Mouse (Mus musculus): Measurements from ENCODE around the gene Ptpn9. TPM values are rescaled to one million over a fixed set of nuclear protein-coding genes. Genes with fewer than 3 reads are reported as not detected.
A peak's percentile ranks its signal among the peaks of the same experiment; 100 is the strongest.
"Not testable (repeated sequence)": the region's sequence is repeated elsewhere in the genome, so short reads cannot be mapped to it uniquely, and the experiment has no call there.

The Ptpn9 gene
- total RNA-seq (2021) = 10 to 100 TPM; 47.7 to 53.8 TPM
- long read RNA-seq, experiment 1, full-length matches to known transcripts = 26 of 37 reads
- long read RNA-seq, experiment 1, partial matches to known transcripts = 6 of 37 reads
- long read RNA-seq, experiment 1, other reads (novel, unspliced or antisense) = 5 of 37 reads
- long read RNA-seq, experiment 2, full-length matches to known transcripts = 8 of 10 reads
- long read RNA-seq, experiment 2, partial matches to known transcripts = 1 of 10 reads
- long read RNA-seq, experiment 2, other reads (novel, unspliced or antisense) = 1 of 10 reads

DNA sequence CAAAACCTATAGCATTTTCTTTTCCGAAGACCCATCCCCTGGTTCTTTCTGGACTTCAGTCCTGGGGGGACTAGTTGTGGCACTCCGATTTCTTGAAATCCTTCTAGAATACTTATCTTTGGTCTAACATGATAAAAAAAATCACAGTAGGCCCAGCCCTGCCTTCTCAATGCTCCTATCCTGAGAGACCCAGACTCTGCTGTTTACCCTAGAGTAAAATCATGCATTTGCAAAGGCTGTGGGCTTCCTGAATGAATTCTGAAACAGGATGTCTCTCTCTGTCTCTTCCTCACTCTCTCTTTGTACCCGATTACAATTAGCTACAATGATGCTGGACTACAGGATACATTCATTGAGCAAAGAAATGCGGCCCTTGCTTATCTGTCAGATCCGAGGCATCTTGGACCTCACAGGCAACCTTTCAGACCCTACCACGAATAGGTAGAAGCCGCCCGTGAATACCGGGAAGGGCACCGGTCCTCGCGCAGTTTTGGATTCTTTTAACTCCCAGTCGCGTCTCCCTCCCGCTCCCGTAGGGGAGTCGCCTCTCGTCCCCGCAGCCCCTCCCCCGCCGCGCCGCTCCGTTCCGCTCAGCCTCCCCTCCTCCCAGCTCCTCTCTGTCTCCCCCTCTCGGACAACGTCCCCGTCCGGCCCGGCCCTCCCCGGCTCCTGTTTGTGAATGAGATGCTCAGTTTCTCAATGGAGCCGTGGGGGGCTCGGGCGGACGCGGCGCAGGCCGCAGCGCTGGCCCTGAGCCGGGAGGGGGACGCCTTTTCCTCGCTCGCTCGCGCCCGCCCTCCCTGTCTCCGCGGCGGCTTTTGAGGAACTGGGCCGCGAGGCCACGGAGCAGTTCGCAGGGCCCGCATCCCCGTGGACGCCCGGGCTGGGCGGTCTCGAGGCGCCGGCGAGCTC lies at the start of gene Ptpn9:
TSS of gene Ptpn9 (plus strand) at position 638 of the 912 bp plus-strand sequence.
- DNase-seq = peak; percentile 95 to 98

DNA sequence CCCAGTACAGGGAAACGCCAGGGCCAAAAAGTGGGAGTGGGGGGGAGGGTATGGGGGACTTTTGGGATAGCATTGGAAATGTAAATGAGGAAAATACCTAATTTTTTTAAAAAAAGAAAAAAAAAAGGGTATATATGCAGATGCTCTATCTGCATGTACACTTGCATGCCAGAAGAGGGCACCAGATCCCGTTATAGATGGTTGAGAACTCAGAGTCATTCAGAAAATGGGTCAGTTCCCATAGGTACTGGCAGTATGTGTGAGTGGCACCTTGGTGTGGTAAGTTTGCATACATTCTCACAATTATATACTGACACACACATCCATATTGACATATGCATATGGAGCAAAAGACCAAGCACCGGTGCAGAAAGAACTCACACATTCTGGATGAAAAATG lies 47.2 kb upstream of the Ptpn9 start:
- DNase-seq = peak; percentile 51 to 68

DNA sequence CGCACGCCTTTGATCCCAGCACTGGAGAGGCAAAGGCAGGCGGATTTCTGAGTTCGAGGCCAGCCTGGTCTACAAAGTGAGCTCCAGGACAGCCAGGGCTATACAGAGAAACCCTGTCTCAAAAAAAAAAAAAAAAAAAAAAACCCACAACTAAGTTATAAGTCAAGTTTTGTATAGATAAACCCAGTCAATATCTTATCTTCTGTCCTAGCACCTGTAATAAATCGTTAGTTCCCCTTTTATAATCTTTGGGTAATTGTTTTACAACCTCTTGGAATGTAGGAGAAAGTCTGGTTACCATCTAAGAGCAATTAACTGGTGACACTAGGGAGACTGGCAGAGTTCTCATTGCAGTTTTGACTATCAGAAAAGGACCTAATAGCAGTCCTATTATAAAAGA lies 46.0 kb upstream of the Ptpn9 start:
- not testable (repeated sequence) for DNase-seq

DNA sequence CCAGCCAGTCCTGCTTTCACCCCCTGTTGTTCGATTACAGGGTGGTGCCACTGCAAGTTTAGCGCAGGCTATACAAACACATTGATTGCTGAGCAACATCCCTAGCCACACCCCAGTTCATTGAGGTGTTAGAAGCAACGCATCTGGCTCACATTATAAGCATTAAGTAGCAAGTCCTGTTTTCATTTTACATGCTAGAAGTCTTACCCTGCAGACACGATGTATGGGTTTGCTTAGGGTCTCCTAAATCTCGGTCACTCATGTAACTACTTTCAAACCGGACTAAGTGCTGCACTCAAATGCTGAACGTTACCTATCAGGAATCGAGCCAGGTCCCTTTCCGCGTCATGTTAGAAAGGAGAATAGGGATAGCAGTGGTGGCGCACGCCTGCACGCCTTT lies 45.0 kb upstream of the Ptpn9 start:
- no peak for DNase-seq

DNA sequence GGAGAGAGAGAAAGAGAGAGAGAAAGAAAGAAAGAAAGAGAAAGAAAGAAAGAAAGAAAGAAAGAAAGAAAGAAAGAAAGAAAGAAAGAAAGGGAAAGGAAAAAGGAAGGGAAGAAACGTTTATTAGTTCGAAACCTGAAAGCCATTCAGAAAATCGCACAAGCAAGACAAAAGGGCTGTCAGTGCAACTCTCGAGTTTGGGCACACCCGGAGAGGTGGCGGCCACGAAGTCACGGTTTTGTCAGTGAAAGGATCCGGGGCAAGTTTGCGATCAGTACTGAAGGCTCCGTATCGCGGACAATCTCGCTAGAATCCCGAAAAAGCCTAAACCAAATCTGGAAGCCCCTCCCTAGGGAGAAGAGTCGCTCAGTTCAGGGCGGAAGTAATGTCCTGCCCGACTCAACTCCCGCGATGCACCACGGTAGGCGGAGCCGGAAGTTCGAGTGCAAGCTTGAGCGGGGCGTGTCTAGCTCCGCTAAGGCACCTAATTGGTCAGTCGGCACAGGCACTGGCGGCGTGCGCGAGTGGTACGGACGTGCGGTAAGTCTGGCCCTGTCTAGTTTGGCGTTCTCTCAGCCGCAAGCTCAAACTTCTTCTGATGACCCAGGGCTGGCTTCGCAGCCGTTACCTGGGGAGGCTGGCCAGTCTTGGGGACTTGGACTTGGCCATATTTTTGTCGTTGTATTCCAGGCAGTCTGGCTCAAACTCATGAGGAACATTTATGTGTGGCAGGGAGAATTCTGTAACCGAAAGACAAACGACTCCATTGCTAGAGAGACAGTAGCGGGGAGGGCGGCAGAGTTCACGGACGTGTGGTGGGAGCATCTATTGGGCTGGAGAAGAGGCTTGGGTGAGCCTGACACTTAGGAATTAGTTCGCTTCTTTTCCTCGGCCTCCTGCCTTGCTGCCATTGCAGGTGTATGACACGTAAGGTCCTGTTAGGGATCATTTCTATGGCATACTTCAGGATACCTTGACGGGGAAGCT lies 44.0 kb upstream of the Ptpn9 start, which contains the start of gene Snupn:
TSS of gene Snupn (plus strand) at position 465 of the 987 bp plus-strand sequence.
- DNase-seq = peak; percentile 98 to 99

DNA sequence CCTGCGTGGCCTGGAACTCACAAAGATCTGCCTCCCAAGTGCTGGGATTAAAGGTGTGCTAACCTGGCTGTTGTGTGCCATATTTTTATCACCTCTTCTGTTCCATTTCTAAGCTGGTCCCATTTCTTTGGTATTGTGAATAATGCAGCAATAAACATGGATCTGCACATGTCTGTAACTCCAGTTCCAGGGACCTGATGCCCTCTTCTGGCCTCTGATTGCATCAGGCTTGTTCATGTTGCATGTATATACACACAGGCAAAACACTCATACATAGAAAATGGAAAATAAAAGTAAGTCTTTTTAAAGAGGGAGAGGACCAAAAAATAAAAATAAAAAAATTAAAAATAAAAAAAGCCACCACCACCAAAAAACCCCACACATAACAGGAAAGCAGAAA lies 41.2 kb upstream of the Ptpn9 start:
- no peak for DNase-seq

DNA sequence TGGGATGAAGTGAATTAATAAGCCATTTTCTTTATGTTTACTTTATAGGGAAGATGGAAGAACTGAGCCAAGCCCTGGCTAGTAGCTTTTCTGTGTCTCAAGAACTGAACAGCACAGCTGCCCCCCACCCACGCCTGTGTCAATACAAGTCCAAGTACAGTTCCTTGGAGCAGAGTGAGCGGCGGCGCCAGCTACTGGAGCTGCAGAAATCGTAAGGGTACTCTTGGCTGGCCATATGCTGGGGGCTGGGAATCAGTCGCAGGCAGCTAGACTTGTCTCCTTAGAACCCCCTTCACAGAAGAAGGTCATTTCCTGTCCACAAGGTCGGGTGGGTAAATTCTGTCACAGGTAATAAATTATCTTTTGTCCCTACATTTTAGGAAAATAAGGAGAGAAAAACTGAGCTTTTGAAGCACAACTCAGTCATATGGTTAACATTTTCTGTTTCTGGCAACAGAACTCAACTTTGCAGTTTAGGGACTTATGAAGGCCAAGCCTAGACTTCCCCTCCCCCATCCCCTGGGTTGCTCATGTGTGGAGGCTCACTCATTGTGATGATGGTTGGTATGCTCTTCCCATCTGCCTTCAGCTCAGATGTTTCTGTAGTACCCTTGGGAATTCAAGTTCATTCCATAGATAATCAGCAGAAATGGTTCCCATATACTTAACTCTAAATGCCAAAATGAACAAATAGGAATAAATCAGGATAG lies 37.6 kb upstream of the Ptpn9 start:
- peak; percentile 20 to 44 for DNase-seq

DNA sequence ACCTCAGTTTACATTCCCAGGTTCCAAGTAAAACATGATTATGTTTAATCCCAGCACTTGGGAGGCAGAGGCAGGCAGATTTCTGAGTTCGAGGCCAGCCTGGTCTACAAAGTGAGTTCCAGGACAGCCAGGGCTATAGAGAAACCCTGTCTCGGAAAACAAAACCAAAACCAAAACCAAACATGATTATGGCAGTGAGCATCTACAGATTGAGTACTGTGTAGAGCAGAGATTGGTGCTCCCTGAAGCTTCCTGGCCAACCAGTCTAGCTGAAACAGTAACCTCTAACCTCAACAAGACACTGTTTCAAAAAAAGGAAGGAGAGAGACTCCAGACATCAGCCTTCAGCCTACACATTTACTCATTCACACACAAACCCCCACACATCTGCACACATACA lies 36.0 kb upstream of the Ptpn9 start:
- no peak for DNase-seq

DNA sequence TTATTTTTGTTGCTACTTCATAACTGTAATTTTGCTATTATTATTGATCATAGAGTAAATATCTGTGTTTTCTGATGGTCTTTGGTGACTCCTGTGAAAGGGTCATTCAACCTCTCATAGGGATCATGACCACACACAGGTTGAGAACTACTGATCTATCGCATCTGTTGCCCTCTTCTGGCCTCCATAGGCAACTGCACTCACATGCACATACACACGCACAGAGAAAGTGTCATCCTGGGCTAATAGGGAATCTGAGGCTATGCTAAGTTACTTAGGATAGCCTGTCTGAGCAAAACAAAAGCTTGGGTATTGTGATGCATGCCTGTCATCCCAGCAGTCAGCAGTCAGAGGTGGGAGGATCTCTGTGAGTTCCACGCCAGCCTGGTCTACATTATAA lies 33.1 kb upstream of the Ptpn9 start:
- no peak for DNase-seq

DNA sequence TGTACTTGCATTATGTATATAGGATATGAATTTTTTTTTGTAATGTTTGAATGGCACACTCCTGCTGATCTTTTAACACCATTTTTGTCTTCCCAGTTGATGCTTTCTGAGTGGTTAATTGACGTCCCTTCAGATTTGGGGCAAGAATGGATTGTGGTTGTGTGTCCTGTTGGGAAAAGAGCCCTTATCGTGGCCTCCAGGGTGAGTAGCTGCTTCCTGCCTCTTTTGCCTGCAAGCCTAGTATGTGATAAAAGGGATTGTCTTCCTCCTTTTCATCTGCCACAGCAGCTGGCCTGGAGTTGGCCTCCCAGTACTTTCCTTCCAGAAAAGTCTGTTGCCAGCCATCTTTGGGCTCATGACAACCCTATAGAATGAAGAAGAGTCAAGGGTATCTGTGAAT lies 24.6 kb upstream of the Ptpn9 start:
- DNase-seq = no peak

DNA sequence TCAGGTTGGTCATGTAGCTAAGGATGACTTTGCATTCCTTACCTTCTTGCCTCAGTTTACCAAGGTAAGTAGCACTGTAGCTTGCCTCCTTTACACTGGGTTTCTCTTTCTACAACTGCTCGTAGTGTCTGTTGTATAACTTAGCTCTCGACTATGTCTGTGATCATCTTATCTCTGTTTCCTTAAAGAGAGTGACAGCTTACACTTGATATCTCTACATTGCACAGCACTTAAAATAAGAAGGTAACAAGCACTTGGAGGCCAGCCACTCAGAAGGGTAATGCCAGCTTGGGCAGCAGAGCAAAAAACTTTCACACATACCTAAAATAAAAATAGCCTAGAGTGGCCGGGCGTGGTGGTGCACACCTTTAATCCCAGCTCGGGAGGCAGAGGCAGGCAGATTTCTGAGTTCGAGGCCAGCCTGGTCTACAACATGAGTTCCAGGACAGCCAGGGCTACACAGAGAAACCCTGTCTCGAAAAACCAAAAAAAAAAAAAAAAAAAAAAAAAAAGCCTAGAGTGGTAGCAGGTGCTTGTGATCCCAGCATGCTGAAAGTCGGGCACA lies 20.7 kb upstream of the Ptpn9 start:
- no peak for DNase-seq

DNA sequence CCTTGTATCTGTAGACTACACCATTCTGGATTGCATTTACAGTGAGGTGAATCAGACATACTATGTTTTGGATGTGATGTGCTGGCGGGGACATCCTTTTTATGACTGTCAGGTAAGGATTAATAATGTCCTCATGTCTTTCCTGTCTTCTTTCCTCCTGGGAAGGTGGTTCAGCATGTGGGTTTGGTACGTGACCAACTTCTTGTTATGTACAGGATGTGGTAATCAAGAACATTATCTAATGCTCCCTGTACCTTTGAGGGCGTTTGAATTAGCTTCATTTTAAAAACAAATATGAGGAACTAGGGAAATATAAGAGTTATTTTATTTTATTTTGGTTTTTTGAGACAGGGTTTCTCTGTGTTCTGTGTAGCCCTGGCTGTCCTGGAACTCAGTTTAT lies 19.5 kb upstream of the Ptpn9 start:
- no peak for DNase-seq

DNA sequence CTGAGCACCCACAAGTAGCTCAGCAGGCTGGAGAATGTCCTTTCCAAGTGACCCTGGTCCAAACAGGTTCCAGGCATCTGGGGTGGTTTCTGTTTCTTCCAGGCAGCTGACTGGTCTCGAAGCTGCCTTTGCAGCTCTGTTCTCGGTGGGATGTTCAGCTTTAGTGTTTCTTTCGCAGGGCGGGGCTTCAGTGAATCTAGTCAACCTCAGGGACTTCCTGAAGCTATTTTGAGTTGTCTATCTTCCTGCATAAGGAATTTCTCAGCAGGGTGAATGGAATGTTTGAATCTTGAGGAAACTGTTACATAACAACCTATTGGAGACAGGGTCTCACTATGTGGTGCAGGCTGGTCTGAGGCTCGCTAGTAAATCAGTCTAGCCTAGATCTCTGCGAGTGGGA lies 14.5 kb upstream of the Ptpn9 start:
- no peak for DNase-seq

DNA sequence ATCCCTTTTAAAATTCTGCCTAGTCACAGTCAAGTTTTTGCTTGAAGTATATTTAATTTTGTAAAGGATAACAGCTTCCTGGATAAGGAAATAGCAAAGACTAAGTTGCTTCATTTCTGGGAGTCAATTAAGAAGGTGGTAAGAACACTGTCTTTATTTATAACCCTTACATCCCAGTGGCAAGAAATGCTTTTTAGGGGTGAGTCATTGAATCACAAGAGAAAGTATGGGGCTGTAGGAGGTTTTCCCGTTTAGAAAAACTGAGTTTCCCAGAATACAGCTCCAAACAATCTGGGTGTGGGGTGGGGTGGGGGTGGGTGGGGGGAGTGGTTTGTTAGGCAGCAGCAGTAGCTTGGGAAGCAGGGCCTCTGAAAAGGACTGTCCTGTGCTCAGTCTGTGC lies 13.2 kb upstream of the Ptpn9 start:
- DNase-seq = no peak

DNA sequence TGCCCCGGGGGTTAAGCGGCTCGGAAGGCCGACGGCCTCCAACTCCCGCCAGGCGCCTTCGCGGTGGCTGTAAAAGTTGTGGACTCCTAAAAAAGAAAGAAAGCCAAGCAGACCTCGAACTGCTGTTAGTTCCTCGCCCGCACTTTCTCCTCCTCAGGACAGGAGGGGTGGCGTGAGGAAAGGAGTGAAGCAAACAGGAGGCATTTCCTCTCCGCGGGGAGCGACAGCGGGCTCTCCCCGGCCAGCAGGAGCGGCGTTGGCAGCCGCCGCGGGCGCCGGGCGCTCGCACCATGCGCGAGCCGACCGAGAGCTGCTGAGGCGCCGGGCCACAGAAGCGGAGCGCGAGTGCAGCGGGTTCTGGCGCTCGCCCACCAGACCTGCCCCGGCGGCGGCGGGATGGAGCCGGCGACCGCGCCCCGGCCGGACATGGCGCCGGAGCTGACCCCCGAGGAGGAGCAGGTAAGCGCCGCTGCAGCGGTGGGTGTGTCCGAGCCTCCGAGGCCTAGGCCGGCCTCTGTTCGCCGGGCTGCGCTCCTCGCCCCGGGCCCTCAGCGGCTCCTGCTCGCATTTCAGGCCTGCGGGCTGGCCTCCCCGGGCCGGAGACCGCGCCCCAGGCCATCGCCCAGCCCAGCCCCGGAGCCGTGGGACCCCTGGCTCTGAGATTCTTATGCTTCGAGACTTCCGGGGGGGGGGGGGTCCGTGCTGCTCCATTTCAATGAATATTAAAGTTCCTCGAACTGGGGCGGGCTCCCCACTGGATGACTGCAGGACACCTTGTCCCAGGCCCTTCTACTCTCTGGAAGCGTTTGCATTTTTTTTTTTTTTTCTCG lies 690 bp downstream of the Ptpn9 start:
- DNase-seq = peak; percentile 74 to 79

DNA sequence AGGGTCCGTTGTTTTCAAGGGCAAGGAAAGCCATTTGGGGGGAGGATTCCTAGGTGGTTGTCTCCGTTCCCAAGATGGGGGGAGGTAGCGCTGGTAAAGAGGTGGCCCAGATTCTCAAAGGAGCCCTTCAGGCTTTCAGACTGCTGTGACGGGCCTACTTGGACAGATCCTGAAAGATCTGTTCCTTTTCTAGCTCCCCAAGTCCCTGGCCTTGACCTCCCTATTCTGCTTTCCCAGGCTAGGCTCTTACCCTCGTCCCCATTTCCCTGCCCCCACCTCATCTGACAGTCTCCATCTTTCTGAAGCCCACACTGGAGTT lies 1.3 kb downstream of the Ptpn9 start:
- peak; percentile 40 to 59 for DNase-seq

DNA sequence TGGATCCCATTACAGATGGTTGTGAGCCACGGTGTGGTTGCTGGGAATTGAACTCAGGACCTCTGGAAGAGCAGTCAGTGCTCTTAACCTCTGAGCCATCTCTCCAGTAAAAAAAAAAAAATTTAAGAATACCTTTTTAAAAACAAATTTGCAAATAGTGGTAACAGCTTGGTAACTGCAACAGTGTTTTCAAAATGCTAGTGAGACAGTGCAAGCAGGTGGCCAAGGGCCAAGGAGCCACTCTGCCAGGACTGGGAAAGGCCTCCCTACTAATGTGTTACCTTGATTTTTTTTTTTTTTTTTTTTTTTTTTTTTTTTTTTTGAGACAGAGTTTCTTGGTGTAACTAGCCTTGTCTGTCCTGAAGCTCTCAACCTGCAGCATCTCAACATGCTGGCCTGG lies 2.5 kb downstream of the Ptpn9 start:
- peak; percentile 69 for DNase-seq

DNA sequence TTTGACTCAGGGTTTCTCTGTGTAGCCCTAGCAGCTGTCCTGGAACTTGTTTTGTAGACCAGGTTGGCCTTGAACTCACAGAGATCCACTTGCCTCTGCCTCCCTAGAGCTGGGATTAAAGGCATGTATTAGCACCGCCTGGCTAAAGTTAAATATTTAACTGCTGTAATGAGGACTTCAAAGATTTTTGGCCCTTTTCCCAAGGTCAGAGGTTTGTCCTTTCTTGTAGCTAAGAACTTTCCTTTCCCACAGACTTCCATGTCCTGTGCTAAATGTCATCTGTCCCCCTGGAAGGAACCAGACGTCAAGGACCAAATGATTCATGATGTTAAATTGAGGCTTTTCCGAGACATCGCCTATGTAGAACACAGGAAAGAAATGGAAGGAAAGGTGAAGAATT lies 8.3 kb downstream of the Ptpn9 start:
- peak; percentile 5 to 62 for DNase-seq

DNA sequence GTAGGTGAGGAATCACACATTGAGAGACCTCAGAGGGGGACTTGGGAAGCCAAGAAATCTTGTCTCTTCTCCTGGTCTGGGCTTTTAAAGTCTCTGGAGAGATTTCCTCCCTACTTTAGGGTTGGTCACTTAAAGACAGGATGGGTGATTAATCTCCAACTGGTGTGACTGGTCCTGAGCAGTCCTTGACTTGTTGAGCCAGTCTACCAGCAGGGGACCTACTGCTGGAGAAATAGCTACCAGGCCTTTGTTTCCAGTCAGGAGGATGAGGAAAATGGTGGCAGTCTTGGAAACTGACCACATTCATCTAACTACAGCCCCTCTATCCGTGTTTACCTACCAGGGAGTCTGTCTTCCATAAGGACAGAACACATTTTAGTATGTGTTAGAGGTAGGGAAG lies 17.7 kb downstream of the Ptpn9 start:
- DNase-seq = no peak

DNA sequence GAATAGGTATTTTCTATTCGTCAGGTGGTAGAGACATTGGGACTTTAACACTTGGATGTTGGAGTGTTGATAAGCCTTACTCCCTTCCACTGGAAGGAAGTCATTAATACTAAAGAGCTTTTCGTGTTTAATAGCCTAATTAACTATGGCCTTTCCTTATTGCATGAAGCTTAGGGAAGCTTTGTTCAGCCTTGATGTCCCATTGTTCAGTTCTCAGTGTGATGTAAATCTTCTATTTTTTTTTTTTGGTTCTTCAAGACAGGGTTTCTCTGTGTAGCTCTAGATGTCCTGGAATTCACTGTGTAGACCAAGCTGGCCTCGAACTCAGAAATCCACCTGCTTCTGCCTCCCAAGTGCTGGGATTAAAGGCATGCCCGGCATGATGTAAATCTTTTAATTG lies 18.2 kb downstream of the Ptpn9 start:
- no peak for DNase-seq

Data from adrenal gland, postnatal 36 days (tissue).